Mouse (Mus musculus) ES-Bruce4 (cell line): ENCODE results near the gene Brcc3. TPM values are rescaled to one million over a fixed set of nuclear protein-coding genes. Genes with fewer than 3 reads are reported as not detected.

Experiments
- H3K27ac ChIP-seq: 2 replicates; pipeline ENCODE4 v1.5.1; 2012; ENCODE audit warnings: low read length, inconsistent platforms; ENCODE audit not compliant: insufficient read depth
- H3K27me3 ChIP-seq: 2 replicates; pipeline ENCODE4 v1.6.1; 2012; ENCODE audit warnings: mild to moderate bottlenecking, low read length, inconsistent platforms; ENCODE audit not compliant: control insufficient read depth, poor library complexity, insufficient read depth, severe bottlenecking
- H3K36me3 ChIP-seq: 2 replicates; pipeline ENCODE4 v1.6.1; 2012; ENCODE audit warnings: inconsistent platforms, mild to moderate bottlenecking, low read length, moderate library complexity; ENCODE audit not compliant: control insufficient read depth, poor library complexity, insufficient read depth, severe bottlenecking
- H3K4me1 ChIP-seq: one replicate; pipeline ENCODE4 v1.8.1; 2011; ENCODE audit warnings: low read length; ENCODE audit not compliant: control insufficient read depth, insufficient read depth
- H3K4me3 ChIP-seq: 2 replicates; pipeline ENCODE4 v1.5.1; 2011; ENCODE audit warnings: low read depth, mild to moderate bottlenecking, low read length
- H3K9ac ChIP-seq: 2 replicates; pipeline ENCODE4 v1.6.1; 2012; ENCODE audit warnings: low read depth, mild to moderate bottlenecking, inconsistent platforms; ENCODE audit not compliant: poor library complexity, severe bottlenecking
- H3K9me3 ChIP-seq: replicated peaks from 2 replicates; pipeline ENCODE4 v1.6.1; 2012; ENCODE audit warnings: mild to moderate bottlenecking, low read length, inconsistent platforms; ENCODE audit not compliant: control insufficient read depth, poor library complexity, insufficient read depth, severe bottlenecking
- CTCF ChIP-seq: IDR thresholded peaks from one replicate; pipeline ENCODE4 v1.8.1; 2011; ENCODE audit warnings: low read depth, low read length
- EP300 ChIP-seq: IDR thresholded peaks from 2 replicates; pipeline ENCODE4 v1.6.1; 2011; ENCODE audit warnings: low read depth, low read length; ENCODE audit not compliant: insufficient read depth
- POLR2A ChIP-seq: IDR thresholded peaks from one replicate; pipeline ENCODE4 v1.8.1; 2011; ENCODE audit warnings: low read length; ENCODE audit not compliant: insufficient read depth
- polyA plus RNA-seq: library from polyadenylated mRNA; stranded (reverse); fragments of >200 nt; gene quantifications from 2 replicates; pipeline ENCODE4 v1.2.4, GENCODE M21; 2011; ENCODE audit warnings: low read depth; ENCODE audit not compliant: missing spikeins, insufficient read depth, insufficient read length

Gene Brcc3
- polyA plus RNA-seq, 1 experiment = 39.6 TPM

DNA sequence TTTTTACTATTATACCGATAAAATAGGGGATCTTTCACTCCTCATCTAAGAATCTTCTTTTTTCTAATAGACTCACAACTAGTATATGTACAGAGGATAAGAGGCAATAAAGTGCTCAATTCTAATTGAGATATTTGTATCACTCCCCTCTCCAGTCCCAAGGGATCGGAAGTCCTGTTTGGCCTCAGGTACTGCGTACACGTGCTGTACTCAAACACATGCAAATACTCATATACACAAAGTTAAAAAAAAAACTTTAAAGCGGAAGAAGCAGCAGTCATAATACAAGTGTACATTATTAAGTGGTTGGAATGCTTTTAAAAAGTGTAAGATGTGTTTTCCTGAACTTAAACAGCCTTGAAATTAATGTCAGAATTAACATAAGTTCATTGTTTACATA, 34.7 kb upstream of the Brcc3 start:
- Histone ChIP-seq H3K9me3 (no peaks in the 10 kb centered on the region), H3K4me1 (no peaks in the 10 kb centered on the region), H3K27ac (no peak overlapping the region), H3K36me3 (no peaks in the 10 kb centered on the region), H3K4me3 (peak overlapping the region; percentile 100), H3K9ac (peak overlapping the region; percentile 95), H3K27me3 (no peaks in the 10 kb centered on the region)
- no peak for TF ChIP-seq CTCF
- TF ChIP-seq EP300 = no peak
- TF ChIP-seq POLR2A = no peak

DNA sequence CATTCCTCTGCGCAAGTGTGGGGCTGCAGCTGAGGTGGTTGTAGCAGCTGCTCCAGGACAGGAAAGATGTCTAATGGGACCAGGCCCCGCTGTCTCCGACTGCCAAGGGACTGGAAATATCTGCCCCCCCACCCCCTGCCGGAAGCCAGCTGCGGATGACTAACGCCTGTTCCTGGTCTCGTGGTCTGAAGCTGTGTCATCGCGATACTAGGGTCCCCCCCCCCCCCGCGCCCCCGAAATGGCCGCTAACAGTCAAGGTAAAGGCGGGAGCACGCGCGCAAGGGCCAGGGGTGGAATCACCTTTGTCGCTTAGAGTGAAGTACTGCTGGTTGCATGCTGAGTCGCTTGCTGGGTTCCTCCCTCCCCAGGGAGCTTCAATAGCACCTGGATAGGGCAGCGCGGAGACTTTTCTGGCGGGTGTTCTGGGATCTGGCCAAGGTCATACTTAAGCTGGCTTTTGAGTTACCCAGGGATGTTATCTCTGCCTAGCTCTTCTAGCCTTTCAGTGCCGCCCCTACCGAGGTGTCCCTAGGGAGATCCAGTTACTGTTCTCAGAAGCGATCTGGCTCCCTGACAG, 34.1 kb upstream of the Brcc3 start, which contains the start of the genes Fundc2 and F8:
Gene Fundc2 (plus strand): TSS at position 205 of the 577 bp plus-strand sequence.
Gene F8 (minus strand): TSS at position 421 of the 577 bp plus-strand sequence.
- H3K27me3 ChIP-seq = no peaks in the 10 kb centered on the region

GRCm38 (mm10) chrX:75399471-75399870, 17.0 kb upstream of the Brcc3 start:
- H3K27me3 ChIP-seq = no peaks in the 10 kb centered on the region
- no peak overlapping the region for H3K4me3 ChIP-seq
- no peak overlapping the region for H3K27ac ChIP-seq
- no peaks in the 10 kb centered on the region for H3K36me3 ChIP-seq
- H3K4me1 ChIP-seq = no peaks in the 10 kb centered on the region
- H3K9me3 ChIP-seq = no peaks in the 10 kb centered on the region
- TF ChIP-seq EP300 (no peak), POLR2A (no peak), CTCF (no peak)
- H3K9ac ChIP-seq = no peak overlapping the region

More for the DNA sequence above, 34.1 kb upstream of the Brcc3 start, which contains the start of the genes Fundc2 and F8:
- no peaks in the 10 kb centered on the region for H3K36me3 ChIP-seq
- H3K9ac ChIP-seq = peak within 1 kb of the TSS; percentile 95
- no peaks in the 10 kb centered on the region for H3K4me1 ChIP-seq
- H3K4me3 ChIP-seq = peak within 1 kb of the TSS; percentile 100
- peak within 1 kb of the TSS; percentile 90 for H3K27ac ChIP-seq
- TF ChIP-seq EP300 = no peak
- TF ChIP-seq POLR2A = peak; percentile 31
- H3K9me3 ChIP-seq = no peaks in the 10 kb centered on the region

DNA sequence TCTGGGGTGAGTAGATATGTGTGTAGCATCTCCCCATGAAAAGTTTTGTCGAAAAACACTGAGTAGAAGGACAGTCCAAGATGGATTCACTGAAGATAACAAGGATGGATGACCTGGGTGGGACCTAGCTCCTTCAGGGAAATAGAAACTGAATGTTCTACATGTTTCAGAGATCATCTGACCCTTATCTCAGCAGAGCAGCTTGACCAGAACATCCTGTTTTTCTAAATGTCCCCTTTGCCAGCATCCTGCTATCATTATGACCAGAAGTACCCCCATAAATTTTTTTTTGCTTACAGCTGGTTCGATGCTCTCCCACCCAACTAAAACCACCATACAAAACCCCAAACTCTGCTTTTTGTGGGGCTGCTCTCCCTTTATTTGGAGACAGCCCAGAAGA, 13.8 kb upstream of the Brcc3 start:
- Histone ChIP-seq H3K9me3 (no peaks in the 10 kb centered on the region), H3K4me3 (no peak overlapping the region), H3K27ac (no peak overlapping the region), H3K9ac (no peak overlapping the region), H3K27me3 (no peaks in the 10 kb centered on the region), H3K36me3 (no peaks in the 10 kb centered on the region), H3K4me1 (no peaks in the 10 kb centered on the region)
- TF ChIP-seq EP300 (no peak), CTCF (no peak), POLR2A (no peak)

GRCm38 (mm10) chrX:75403350-75403749, 13.1 kb upstream of the Brcc3 start:
- Histone ChIP-seq H3K4me3 (no peak overlapping the region), H3K36me3 (no peaks in the 10 kb centered on the region), H3K27ac (no peak overlapping the region), H3K9me3 (no peaks in the 10 kb centered on the region), H3K9ac (no peak overlapping the region), H3K4me1 (no peaks in the 10 kb centered on the region), H3K27me3 (no peaks in the 10 kb centered on the region)
- no peak for TF ChIP-seq EP300
- TF ChIP-seq POLR2A = no peak
- no peak for TF ChIP-seq CTCF

DNA sequence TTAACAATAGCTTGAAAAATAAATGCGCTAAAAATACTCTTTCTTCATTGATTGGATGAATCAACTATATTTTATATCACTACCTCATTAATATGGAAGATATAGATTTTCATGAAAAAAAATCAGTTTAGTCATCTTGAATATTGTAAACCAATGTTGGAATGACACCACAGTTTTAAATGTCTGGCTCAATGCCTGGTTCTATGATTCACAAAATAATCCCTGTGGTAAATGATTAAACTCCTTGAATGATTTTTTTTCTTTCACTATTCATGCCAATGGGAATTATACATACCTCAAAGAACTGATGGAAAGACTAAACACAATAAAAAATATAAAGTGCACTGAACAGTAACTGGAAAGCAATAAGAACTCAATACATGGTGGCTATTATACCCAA, 6.7 kb upstream of the Brcc3 start:
- Histone ChIP-seq H3K9me3 (no peaks in the 10 kb centered on the region), H3K4me1 (no peaks in the 10 kb centered on the region), H3K9ac (no peak overlapping the region), H3K36me3 (no peaks in the 10 kb centered on the region), H3K27ac (no peak overlapping the region), H3K27me3 (no peaks in the 10 kb centered on the region), H3K4me3 (no peak overlapping the region)
- TF ChIP-seq POLR2A = no peak
- TF ChIP-seq CTCF = no peak
- TF ChIP-seq EP300 = no peak
